In the genomic region with DNA sequence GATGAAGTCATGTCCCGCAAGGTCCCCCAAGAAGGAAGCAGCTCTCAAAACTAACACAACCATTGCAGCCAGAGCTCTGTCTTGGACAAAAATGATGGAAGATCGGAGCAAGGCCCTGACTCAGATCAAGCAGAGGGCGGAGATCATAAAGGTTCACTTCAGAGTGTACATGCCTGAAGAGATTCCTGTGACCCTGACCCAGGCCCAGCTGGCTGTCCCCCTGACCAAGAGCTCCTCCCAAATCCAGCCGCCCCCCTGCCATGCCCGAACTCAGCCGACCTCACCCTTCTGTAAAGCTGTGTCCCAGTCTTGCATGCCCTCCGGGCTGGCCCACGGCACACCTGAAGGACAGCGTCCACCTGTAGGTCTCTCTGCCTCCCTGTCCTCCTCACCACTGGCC, we compare ENCODE assay signal across 23 mouse cellular contexts. TPM values are rescaled to one million over a fixed set of nuclear protein-coding genes. Genes with fewer than 3 reads are reported as not detected.
A peak's percentile ranks its signal among the peaks of the same experiment; 100 is the strongest.
DNase-seq lines count a peak whose midpoint lies in the region.
"Had no signal": no experiment of that assay in that cellular context is flagged by ENCODE, and none has a peak within 500 bp of the region (broad histone marks: within the 10 kb centered on the region; RNA-seq: fewer than 3 reads in every experiment).

No protein-coding gene starts in this region.

- DNase-seq in adrenal gland, adult 2 months, result peak; percentile 23
- no peak for DNase-seq in adrenal gland, postnatal 36 days
- DNase-seq in adrenal gland, postnatal 25 days, result peak; percentile 2
- no peak for DNase-seq in adrenal gland, postnatal 4 days (ENCODE audit: low spot score in 2 of 2)
- peak; percentile 91 for DNase-seq in heart, adult 11 months
- DNase-seq in heart, postnatal 4 days, result no peak
- DNase-seq: B cell, adult 2 months; cerebellum, adult 11-12 months; cerebellum, adult 9-10 months; forebrain, postnatal 0 days had no signal

RNA-seq across cellular contexts. Expression of a gene that starts 6.5 kb away (rescaled TPM):
- total RNA-seq in adrenal gland, adult 2 months (2021), result under 1 TPM in 1 of 2 experiments, not detected in 1; 0.12 TPM
- polyA plus RNA-seq in adrenal gland, adult 2 months (2012; rRNA removed), result 0.25 and 0.28 TPM in 2 replicates
- total RNA-seq in adrenal gland, postnatal 36 days (2021), result not detected
- 0.15 and 0.19 TPM in 2 replicates for total RNA-seq in adrenal gland, postnatal 25 days (2021)
- under 1 TPM; 0.14 to 0.25 TPM for total RNA-seq in adrenal gland, postnatal 4 days (2021)
- under 1 TPM; 0.10 to 0.11 TPM for total RNA-seq in heart, postnatal 4 days (2021)
- total RNA-seq: CH12.LX had no signal
- polyA plus RNA-seq: activated CD4-positive, CD25-positive, alpha-beta regulatory T cell, adult 4 months; embryonic facial prominence, embryonic 12.5 days; embryonic facial prominence, embryonic 14.5 days; forebrain, embryonic 11.5 days; G1E had no signal

RNA-seq across cellular contexts. Expression of a gene that starts 8.5 kb away (rescaled TPM):
- total RNA-seq in adrenal gland, adult 2 months (2021), result under 1 TPM in 1 of 2 experiments, not detected in 1; 0.69 TPM
- polyA plus RNA-seq in adrenal gland, adult 2 months (2012; rRNA removed), result 0.51 and 0.97 TPM in 2 replicates
- not detected for total RNA-seq in adrenal gland, postnatal 36 days (2021)
- not detected in 2 replicates for total RNA-seq in adrenal gland, postnatal 25 days (2021)
- not detected for total RNA-seq in adrenal gland, postnatal 4 days (2021)
- total RNA-seq in heart, postnatal 4 days (2021), result not detected
- total RNA-seq: adrenal gland, postnatal 10 days; forebrain, postnatal 0 days had no signal
- polyA plus RNA-seq: activated CD4-positive, CD25-positive, alpha-beta regulatory T cell, adult 4 months; CD4-positive, CD25-positive, alpha-beta regulatory T cell, adult 4 months; cerebellum, adult 2 months; cortical plate, adult 2 months; embryonic facial prominence, embryonic 10.5 days; embryonic facial prominence, embryonic 12.5 days; embryonic facial prominence, embryonic 14.5 days; forebrain, embryonic 11.5 days; forebrain, embryonic 13.5 days; forebrain, embryonic 15.5 days; forebrain, postnatal 0 days had no signal

RNA-seq across cellular contexts. Expression of a gene that starts 11.0 kb away (rescaled TPM):
- 100 to 1,000 TPM; 214 to 246 TPM for total RNA-seq in adrenal gland, adult 2 months (2021)
- 1,009 and 1,256 TPM in 2 replicates for polyA plus RNA-seq in adrenal gland, adult 2 months (2012; rRNA removed)
- total RNA-seq in adrenal gland, postnatal 36 days (2021), result 100 to 1,000 TPM; 219 to 227 TPM
- 191 and 217 TPM in 2 replicates for total RNA-seq in adrenal gland, postnatal 25 days (2021)
- total RNA-seq in adrenal gland, postnatal 4 days (2021), result 100 to 1,000 TPM; 185 to 195 TPM
- total RNA-seq in heart, postnatal 4 days (2021), result 100 to 1,000 TPM; 254 to 261 TPM

RNA-seq across cellular contexts. Expression of a gene that starts 13.7 kb away (rescaled TPM):
- total RNA-seq in adrenal gland, adult 2 months (2021), result 1 to 10 TPM in 1 of 2 experiments, under 1 TPM in 1; 0.76 to 1.0 TPM
- 2.9 and 3.3 TPM in 2 replicates for polyA plus RNA-seq in adrenal gland, adult 2 months (2012; rRNA removed)
- 1 to 10 TPM in 1 of 2 experiments, under 1 TPM in 1; 0.33 to 1.2 TPM for total RNA-seq in adrenal gland, postnatal 36 days (2021)
- 0.55 and 1.3 TPM in 2 replicates for total RNA-seq in adrenal gland, postnatal 25 days (2021)
- 1 to 10 TPM; 2.2 to 5.6 TPM for total RNA-seq in adrenal gland, postnatal 4 days (2021)
- total RNA-seq in heart, postnatal 4 days (2021), result 1 to 10 TPM in 1 of 2 experiments, under 1 TPM in 1; 0.74 to 1.0 TPM

RNA-seq across cellular contexts. Expression of a gene that starts 36.7 kb away (rescaled TPM):
- total RNA-seq in adrenal gland, adult 2 months (2021), result 10 to 100 TPM; 65.2 to 88.5 TPM
- polyA plus RNA-seq in adrenal gland, adult 2 months (2012; rRNA removed), result 81.3 and 112 TPM in 2 replicates
- total RNA-seq in adrenal gland, postnatal 36 days (2021), result 10 to 100 TPM; 74.3 to 84.4 TPM
- 66.1 and 86.8 TPM in 2 replicates for total RNA-seq in adrenal gland, postnatal 25 days (2021)
- 10 to 100 TPM; 96.6 to 99.0 TPM for total RNA-seq in adrenal gland, postnatal 4 days (2021)
- 100 to 1,000 TPM; 107 to 120 TPM for total RNA-seq in heart, postnatal 4 days (2021)

Comparison
In these comparisons a context has a peak if more than half of its experiments do, and no peak if none do; other contexts are left out.
1. DNase-seq: peak in adrenal gland, adult 2 months (single experiment), adrenal gland, postnatal 25 days (single experiment) and heart, adult 11 months (single experiment); none in adrenal gland, postnatal 36 days (0 of 2), adrenal gland, postnatal 4 days (0 of 2) and heart, postnatal 4 days (single experiment).